Mouse (Mus musculus): ENCODE data around the gene BC034090. TPM values are rescaled to one million over a fixed set of nuclear protein-coding genes. Genes with fewer than 3 reads are reported as not detected.

BC034090 gene
- polyA plus RNA-seq, 1 experiment from 2014 or later: 8.0 TPM

GRCm38 (mm10) chr1:155232385-155232784, 11.9 kb downstream of the BC034090 start:
- no peaks in the 10 kb centered on the region for H3K9me3 ChIP-seq (replicated peaks)
- no peaks in the 10 kb centered on the region for H3K27me3 ChIP-seq
- peaks cover 84% of the 10 kb centered on the region for H3K4me1 ChIP-seq (replicated peaks)
- ATAC-seq (replicated peaks; ENCODE audit: insufficient number of reproducible peaks, insufficient read depth, low FRiP score, low read depth): no peak
- no peak overlapping the region for H3K4me3 ChIP-seq
- peak overlapping the region; percentile 4 for H3K4me2 ChIP-seq
- WGBS: 67% methylated on average over 12 of the region's 12 CpGs
- H3K9ac ChIP-seq: peak overlapping the region; percentile 12; the same call in 1 of the 2 replicates
- 0 out of 2 replicates have a peak, but pooled peaks cover 4% of the 10 kb centered on the region for H3K36me3 ChIP-seq
- peak overlapping the region; percentile 97 for H3K27ac ChIP-seq

GRCm38 (mm10) chr1:155229464-155230411, 14.5 kb downstream of the BC034090 start:
- no peak for ATAC-seq (replicated peaks; ENCODE audit: insufficient number of reproducible peaks, insufficient read depth, low FRiP score, low read depth)
- Histone ChIP-seq H3K4me2 (0 out of 2 replicates have a peak overlapping the region, but pooled peaks have one; percentile 2), H3K27ac (peak overlapping the region; percentile 63), H3K36me3 (peaks cover 20% of the 10 kb centered on the region), H3K9ac (peak overlapping the region; percentile 29; the same call in 1 of the 2 replicates), H3K4me3 (no peak overlapping the region), H3K27me3 (no peaks in the 10 kb centered on the region), H3K4me1 (replicated peaks) (peaks cover 60% of the 10 kb centered on the region), H3K9me3 (replicated peaks) (no peaks in the 10 kb centered on the region)
- 26% methylated on average over 14 of the region's 14 CpGs for WGBS

GRCm38 (mm10) chr1:155223849-155224554, 20.2 kb downstream of the BC034090 start:
- ATAC-seq (replicated peaks; ENCODE audit: insufficient number of reproducible peaks, insufficient read depth, low FRiP score, low read depth): peak; percentile 67
- H3K27me3 ChIP-seq: no peaks in the 10 kb centered on the region
- 0 out of 2 replicates have a peak overlapping the region, but pooled peaks have one; percentile 20 for H3K9ac ChIP-seq
- peak overlapping the region; percentile 46 for H3K4me2 ChIP-seq
- peaks cover 34% of the 10 kb centered on the region for H3K36me3 ChIP-seq
- peak overlapping the region; percentile 25 for H3K27ac ChIP-seq
- H3K4me3 ChIP-seq: peak overlapping the region; percentile 24; the same call in 1 of the 2 replicates
- H3K9me3 ChIP-seq (replicated peaks): no peaks in the 10 kb centered on the region
- H3K4me1 ChIP-seq (replicated peaks): peaks cover 46% of the 10 kb centered on the region
- 19% methylated on average over 16 of the region's 16 CpGs for WGBS

GRCm38 (mm10) chr1:155223036-155223435, 21.2 kb downstream of the BC034090 start:
- Histone ChIP-seq H3K9ac (no peak overlapping the region), H3K36me3 (peaks cover 37% of the 10 kb centered on the region), H3K4me1 (replicated peaks) (peaks cover 42% of the 10 kb centered on the region), H3K9me3 (replicated peaks) (no peaks in the 10 kb centered on the region), H3K27me3 (no peaks in the 10 kb centered on the region), H3K27ac (0 out of 2 replicates have a peak overlapping the region, but pooled peaks have one; percentile 5), H3K4me2 (no peak overlapping the region; the same call in 1 of the 2 replicates), H3K4me3 (no peak overlapping the region; the same call in 1 of the 2 replicates)
- 77% methylated on average over 6 of the region's 6 CpGs for WGBS
- no peak for ATAC-seq (replicated peaks; ENCODE audit: insufficient number of reproducible peaks, insufficient read depth, low FRiP score, low read depth)

GRCm38 (mm10) chr1:155222101-155222669, 22.1 kb downstream of the BC034090 start:
- WGBS: 47% methylated on average over 11 of the region's 11 CpGs
- H3K27ac ChIP-seq: peak overlapping the region; percentile 53
- no peak for ATAC-seq (replicated peaks; ENCODE audit: insufficient number of reproducible peaks, insufficient read depth, low FRiP score, low read depth)

GRCm38 (mm10) chr1:155218924-155219323, 25.3 kb downstream of the BC034090 start:
- WGBS: 82% methylated on average over 5 of the region's 5 CpGs

More at GRCm38 (mm10) chr1:155222101-155222669, 22.1 kb downstream of the BC034090 start:
- no peak overlapping the region for H3K4me3 ChIP-seq
- H3K4me2 ChIP-seq: no peak overlapping the region
- H3K9me3 ChIP-seq (replicated peaks): no peaks in the 10 kb centered on the region
- H3K36me3 ChIP-seq: peaks cover 46% of the 10 kb centered on the region
- no peak overlapping the region; the same call in 1 of the 2 replicates for H3K9ac ChIP-seq
- peaks cover 42% of the 10 kb centered on the region for H3K4me1 ChIP-seq (replicated peaks)
- H3K27me3 ChIP-seq: no peaks in the 10 kb centered on the region

GRCm38 (mm10) chr1:155217865-155218541, 26.2 kb downstream of the BC034090 start:
- no peak overlapping the region for H3K4me2 ChIP-seq
- H3K36me3 ChIP-seq: peaks cover 40% of the 10 kb centered on the region
- no peaks in the 10 kb centered on the region for H3K27me3 ChIP-seq
- H3K9me3 ChIP-seq (replicated peaks): no peaks in the 10 kb centered on the region
- ATAC-seq (replicated peaks; ENCODE audit: insufficient number of reproducible peaks, insufficient read depth, low FRiP score, low read depth): no peak
- no peak overlapping the region for H3K9ac ChIP-seq
- H3K4me3 ChIP-seq: no peak overlapping the region
- 57% methylated on average over 9 of the region's 9 CpGs for WGBS
- H3K27ac ChIP-seq: no peak overlapping the region
- peaks cover 49% of the 10 kb centered on the region for H3K4me1 ChIP-seq (replicated peaks)

More at GRCm38 (mm10) chr1:155218924-155219323, 25.3 kb downstream of the BC034090 start:
- Histone ChIP-seq H3K27me3 (no peaks in the 10 kb centered on the region), H3K27ac (no peak overlapping the region), H3K4me3 (no peak overlapping the region), H3K4me1 (replicated peaks) (peaks cover 49% of the 10 kb centered on the region), H3K9me3 (replicated peaks) (no peaks in the 10 kb centered on the region), H3K9ac (no peak overlapping the region), H3K4me2 (no peak overlapping the region), H3K36me3 (peaks cover 40% of the 10 kb centered on the region)
- ATAC-seq (replicated peaks; ENCODE audit: insufficient number of reproducible peaks, insufficient read depth, low FRiP score, low read depth): no peak

- Histone ChIP-seq H3K27me3 (no peaks in the 10 kb centered on the region), H3K9me3 (replicated peaks) (no peaks in the 10 kb centered on the region), H3K4me1 (replicated peaks) (peaks cover 51% of the 10 kb centered on the region), H3K4me2 (no peak overlapping the region), H3K9ac (no peak overlapping the region), H3K36me3 (peaks cover 40% of the 10 kb centered on the region), H3K27ac (no peak overlapping the region), H3K4me3 (no peak overlapping the region)
- ATAC-seq (replicated peaks; ENCODE audit: insufficient number of reproducible peaks, insufficient read depth, low FRiP score, low read depth): no peak
- 65% methylated on average over 6 of the region's 6 CpGs for WGBS
Measured at GRCm38 (mm10) chr1:155216844-155217243, 27.4 kb downstream of the BC034090 start.

- WGBS: 84% methylated on average over 11 of the region's 11 CpGs
- H3K4me2 ChIP-seq: no peak overlapping the region
Measured at GRCm38 (mm10) chr1:155216313-155216712, 27.9 kb downstream of the BC034090 start.

GRCm38 (mm10) chr1:155215066-155215764, 29.0 kb downstream of the BC034090 start:
- WGBS: 47% methylated on average over 9 of the region's 9 CpGs
- peaks cover 56% of the 10 kb centered on the region for H3K4me1 ChIP-seq (replicated peaks)
- 0 out of 2 replicates have a peak, but pooled peaks have one; percentile 25 for ATAC-seq (replicated peaks; ENCODE audit: insufficient number of reproducible peaks, insufficient read depth, low FRiP score, low read depth)
- H3K27me3 ChIP-seq: no peaks in the 10 kb centered on the region
- H3K9ac ChIP-seq: no peak overlapping the region
- H3K36me3 ChIP-seq: peaks cover 33% of the 10 kb centered on the region
- no peak overlapping the region for H3K4me3 ChIP-seq
- H3K4me2 ChIP-seq: no peak overlapping the region
- H3K27ac ChIP-seq: no peak overlapping the region
- H3K9me3 ChIP-seq (replicated peaks): no peaks in the 10 kb centered on the region

More at GRCm38 (mm10) chr1:155216313-155216712, 27.9 kb downstream of the BC034090 start:
- Histone ChIP-seq H3K27ac (no peak overlapping the region), H3K9me3 (replicated peaks) (no peaks in the 10 kb centered on the region), H3K4me1 (replicated peaks) (peaks cover 51% of the 10 kb centered on the region), H3K27me3 (no peaks in the 10 kb centered on the region), H3K9ac (no peak overlapping the region), H3K36me3 (peaks cover 40% of the 10 kb centered on the region), H3K4me3 (no peak overlapping the region)
- no peak for ATAC-seq (replicated peaks; ENCODE audit: insufficient number of reproducible peaks, insufficient read depth, low FRiP score, low read depth)
